Mouse (Mus musculus) forebrain, embryonic 13.5 days (tissue): Measurements from ENCODE around the gene Klhl30. TPM values are rescaled to one million over a fixed set of nuclear protein-coding genes. Genes with fewer than 3 reads are reported as not detected.
A peak's percentile ranks its signal among the peaks of the same experiment; 100 is the strongest.

Experiments
- ATAC-seq: fragments of 200-750 bp; cut with Nextera tagmentation; 2 replicates; pipeline ENCODE4 v1.8.0; 2017
- H3K27ac ChIP-seq: fragments of 300-500 bp; sonication (generic); 2 replicates; pipeline ENCODE4 v1.5.1; 2015; ENCODE audit warnings: inconsistent platforms, mild to moderate bottlenecking, moderate library complexity
- H3K27me3 ChIP-seq: fragments of 300-500 bp; sonication (generic); 2 replicates; pipeline ENCODE4 v1.6.1; 2015; ENCODE audit warnings: mild to moderate bottlenecking, inconsistent platforms
- H3K36me3 ChIP-seq: fragments of 300-500 bp; sonication (generic); 2 replicates; pipeline ENCODE4 v1.6.1; 2015; ENCODE audit warnings: mild to moderate bottlenecking, inconsistent platforms; ENCODE audit not compliant: poor library complexity, severe bottlenecking
- H3K4me1 ChIP-seq: fragments of 300-500 bp; sonication (generic); 2 replicates; pipeline ENCODE4 v1.6.1; 2015; ENCODE audit warnings: inconsistent platforms
- H3K4me2 ChIP-seq: fragments of 300-500 bp; sonication (generic); 2 replicates; pipeline ENCODE4 v1.6.1; 2015; ENCODE audit warnings: inconsistent platforms, mild to moderate bottlenecking, moderate library complexity
- H3K4me3 ChIP-seq: fragments of 300-500 bp; sonication (generic); 2 replicates; pipeline ENCODE4 v1.5.1; 2015; ENCODE audit warnings: mild to moderate bottlenecking, inconsistent platforms
- H3K9ac ChIP-seq: fragments of 300-500 bp; sonication (generic); 2 replicates; pipeline ENCODE4 v1.6.1; 2015; ENCODE audit warnings: mild to moderate bottlenecking, inconsistent platforms
- H3K9me3 ChIP-seq: fragments of 300-500 bp; sonication (generic); replicated peaks from 2 replicates; pipeline ENCODE4 v1.6.1; 2016; ENCODE audit warnings: inconsistent platforms
- WGBS: fragments of 180-500 bp; shearing (Covaris S2); methylation state at CpG from one replicate; pipeline ENCODE4 v1.1.7; 2015; 5-methylcytosine and 5-hydroxymethylcytosine counted together
- polyA plus RNA-seq: library from polyadenylated mRNA; unstranded; fragments of >200 nt; fragmentation: Nextera tagmentation; extraction: Ambion mirVana; gene quantifications from 2 replicates; pipeline ENCODE4 v1.2.1, GENCODE M21; 2015

The Klhl30 gene
- polyA plus RNA-seq, 1 experiment from 2014 or later: not detected

GRCm38 (mm10) chr1:91333582-91333981 is 17.2 kb upstream of the Klhl30 start:
- no peak overlapping the region for H3K4me3 ChIP-seq
- no peaks in the 10 kb centered on the region for H3K36me3 ChIP-seq
- H3K9me3 ChIP-seq: no peaks in the 10 kb centered on the region
- ATAC-seq: no peak
- H3K4me2 ChIP-seq: no peak overlapping the region
- no peaks in the 10 kb centered on the region for H3K4me1 ChIP-seq
- no peaks in the 10 kb centered on the region for H3K27me3 ChIP-seq
- no peak overlapping the region for H3K9ac ChIP-seq
- H3K27ac ChIP-seq: no peak overlapping the region

GRCm38 (mm10) chr1:91337355-91337754 is 13.5 kb upstream of the Klhl30 start:
- Histone ChIP-seq H3K27ac (no peak overlapping the region), H3K4me2 (no peak overlapping the region)
- 88% methylated on average over 7 of the region's 7 CpGs for WGBS

DNA sequence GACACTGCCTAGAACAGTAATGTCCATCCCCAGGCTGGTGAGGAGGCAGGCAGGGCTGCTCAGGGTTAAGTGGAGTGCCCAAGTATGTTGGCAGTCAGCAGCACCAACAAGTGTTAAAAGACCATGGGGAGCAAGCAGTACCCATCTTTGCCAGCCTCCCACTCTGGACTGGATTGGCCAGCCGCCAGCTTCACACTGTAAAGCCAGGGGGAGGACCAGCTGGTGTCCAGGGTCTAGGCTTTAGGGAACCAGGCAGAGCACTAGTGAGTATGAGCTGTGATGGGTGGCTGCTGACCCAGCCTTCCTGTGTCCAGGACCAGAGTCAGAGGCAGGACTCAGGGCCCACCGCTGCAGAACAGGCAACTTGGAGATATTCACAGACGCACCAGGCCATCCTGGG is 6.8 kb upstream of the Klhl30 start:
- no peak overlapping the region for H3K4me2 ChIP-seq
- H3K36me3 ChIP-seq: no peaks in the 10 kb centered on the region
- no peaks in the 10 kb centered on the region for H3K9me3 ChIP-seq
- H3K27me3 ChIP-seq: peaks cover 49% of the 10 kb centered on the region
- no peak overlapping the region for H3K27ac ChIP-seq
- peaks cover 12% of the 10 kb centered on the region for H3K4me1 ChIP-seq
- H3K9ac ChIP-seq: no peak overlapping the region
- 76% methylated on average over 3 of the region's 3 CpGs for WGBS
- ATAC-seq: no peak
- no peak overlapping the region for H3K4me3 ChIP-seq

More at GRCm38 (mm10) chr1:91337355-91337754, 13.5 kb upstream of the Klhl30 start:
- no peaks in the 10 kb centered on the region for H3K4me1 ChIP-seq
- no peak overlapping the region for H3K4me3 ChIP-seq
- H3K36me3 ChIP-seq: no peaks in the 10 kb centered on the region
- H3K9me3 ChIP-seq: no peaks in the 10 kb centered on the region
- H3K9ac ChIP-seq: no peak overlapping the region
- 0 out of 2 replicates have a peak, but pooled peaks cover 4% of the 10 kb centered on the region for H3K27me3 ChIP-seq
- no peak for ATAC-seq

GRCm38 (mm10) chr1:91344921-91345685 is 5.7 kb upstream of the Klhl30 start:
- H3K4me2 ChIP-seq: peak overlapping the region; percentile 53
- H3K27me3 ChIP-seq: peaks cover 49% of the 10 kb centered on the region
- 3% methylated on average over 68 of the region's 68 CpGs for WGBS
- peaks cover 12% of the 10 kb centered on the region for H3K4me1 ChIP-seq
- no peaks in the 10 kb centered on the region for H3K36me3 ChIP-seq
- peak overlapping the region; percentile 30 for H3K4me3 ChIP-seq
- H3K9ac ChIP-seq: no peak overlapping the region
- ATAC-seq: no peak
- no peaks in the 10 kb centered on the region for H3K9me3 ChIP-seq
- H3K27ac ChIP-seq: no peak overlapping the region

GRCm38 (mm10) chr1:91346892-91347291 is 3.9 kb upstream of the Klhl30 start:
- Histone ChIP-seq H3K4me3 (no peak overlapping the region), H3K27me3 (peaks cover 49% of the 10 kb centered on the region), H3K9me3 (no peaks in the 10 kb centered on the region), H3K36me3 (no peaks in the 10 kb centered on the region), H3K9ac (no peak overlapping the region), H3K27ac (no peak overlapping the region), H3K4me2 (no peak overlapping the region), H3K4me1 (peaks cover 12% of the 10 kb centered on the region)
- ATAC-seq: peak; percentile 87
- 32% methylated on average over 3 of the region's 3 CpGs for WGBS

- Histone ChIP-seq H3K27ac (no peak overlapping the region), H3K4me3 (no peak overlapping the region), H3K9ac (no peak overlapping the region), H3K36me3 (no peaks in the 10 kb centered on the region), H3K9me3 (no peaks in the 10 kb centered on the region), H3K4me1 (no peaks in the 10 kb centered on the region), H3K4me2 (no peak overlapping the region), H3K27me3 (peaks cover 7% of the 10 kb centered on the region)
- ATAC-seq: no peak
- 83% methylated on average over 3 of the region's 3 CpGs for WGBS
Measured at GRCm38 (mm10) chr1:91351249-91351648, 433 bp downstream of the Klhl30 start.

- H3K9ac ChIP-seq: no peak overlapping the region
- 81% methylated on average over 2 of the region's 2 CpGs for WGBS
- H3K36me3 ChIP-seq: no peaks in the 10 kb centered on the region
- H3K27ac ChIP-seq: no peak overlapping the region
- H3K4me3 ChIP-seq: no peak overlapping the region
- H3K4me1 ChIP-seq: no peaks in the 10 kb centered on the region
- no peaks in the 10 kb centered on the region for H3K9me3 ChIP-seq
- no peak for ATAC-seq
- no peak overlapping the region for H3K4me2 ChIP-seq
- no peaks in the 10 kb centered on the region for H3K27me3 ChIP-seq
Measured at GRCm38 (mm10) chr1:91352277-91352676, 1.5 kb downstream of the Klhl30 start.

DNA sequence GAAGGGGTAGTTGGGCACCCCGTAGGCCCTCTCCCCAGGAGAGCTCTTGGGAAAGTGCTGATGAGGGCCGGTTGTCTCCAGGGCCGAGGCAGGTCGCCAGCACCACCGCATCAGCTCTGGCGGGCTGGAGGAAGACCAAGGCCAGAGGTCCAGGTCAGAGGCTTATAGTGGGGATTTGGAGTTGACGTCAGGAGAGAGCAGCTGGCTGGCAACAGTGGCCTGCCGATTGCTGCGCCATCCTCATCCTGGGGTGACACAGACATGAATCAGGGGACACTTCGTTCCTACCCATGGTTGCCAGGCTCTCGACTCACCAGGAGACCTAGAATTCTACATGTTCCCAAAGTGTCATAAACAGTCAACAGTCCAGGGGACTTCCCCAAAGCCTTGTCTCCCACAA is 5.3 kb downstream of the Klhl30 start:
- WGBS: 91% methylated on average over 11 of the region's 11 CpGs
- no peak overlapping the region for H3K4me2 ChIP-seq
- H3K9me3 ChIP-seq: no peaks in the 10 kb centered on the region
- no peak overlapping the region for H3K9ac ChIP-seq
- ATAC-seq: no peak
- no peaks in the 10 kb centered on the region for H3K4me1 ChIP-seq
- H3K36me3 ChIP-seq: no peaks in the 10 kb centered on the region
- no peak overlapping the region for H3K4me3 ChIP-seq
- no peak overlapping the region for H3K27ac ChIP-seq
- H3K27me3 ChIP-seq: no peaks in the 10 kb centered on the region

DNA sequence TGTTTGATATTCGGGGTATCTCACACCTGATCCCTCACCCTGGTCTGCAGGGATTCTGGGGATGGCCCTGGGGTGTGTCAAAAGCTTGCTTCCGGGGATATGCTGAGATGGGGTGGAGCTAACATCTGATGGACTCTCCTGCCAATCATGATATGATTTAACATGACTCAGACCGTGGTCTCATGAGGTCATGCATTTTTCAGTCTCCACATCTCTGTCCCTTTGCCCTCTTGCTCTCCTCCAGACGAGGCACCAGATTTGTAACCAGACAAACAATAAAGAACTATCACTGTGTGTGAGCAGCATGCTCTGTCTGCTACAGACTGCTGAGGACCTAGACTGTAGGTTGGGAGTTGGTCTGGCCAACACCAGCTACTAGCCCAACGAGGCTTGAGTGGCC is 11.3 kb downstream of the Klhl30 start:
- H3K4me3 ChIP-seq: no peak overlapping the region
- 83% methylated on average over 5 of the region's 5 CpGs for WGBS
- peaks cover 15% of the 10 kb centered on the region for H3K27me3 ChIP-seq
- H3K4me2 ChIP-seq: no peak overlapping the region
- H3K9ac ChIP-seq: no peak overlapping the region
- H3K27ac ChIP-seq: no peak overlapping the region
- H3K4me1 ChIP-seq: peaks cover 10% of the 10 kb centered on the region
- no peaks in the 10 kb centered on the region for H3K36me3 ChIP-seq
- H3K9me3 ChIP-seq: peaks cover 5% of the 10 kb centered on the region; the same call in 1 of the 2 replicates
- no peak for ATAC-seq

- Histone ChIP-seq H3K4me3 (no peak overlapping the region), H3K9ac (no peak overlapping the region), H3K4me1 (peaks cover 10% of the 10 kb centered on the region), H3K4me2 (no peak overlapping the region), H3K27ac (no peak overlapping the region), H3K9me3 (peaks cover 5% of the 10 kb centered on the region; the same call in 1 of the 2 replicates), H3K36me3 (peaks cover 6% of the 10 kb centered on the region), H3K27me3 (peaks cover 20% of the 10 kb centered on the region)
- ATAC-seq: no peak
- 91% methylated on average over 16 of the region's 16 CpGs for WGBS
Measured at GRCm38 (mm10) chr1:91364822-91365644, 14.2 kb downstream of the Klhl30 start.

GRCm38 (mm10) chr1:91365816-91366214 is 15.0 kb downstream of the Klhl30 start:
- ATAC-seq: 0 out of 2 replicates have a peak, but pooled peaks have one; percentile 4
- H3K4me3 ChIP-seq: peak overlapping the region; percentile 42
- H3K36me3 ChIP-seq: peaks cover 13% of the 10 kb centered on the region
- peaks cover 20% of the 10 kb centered on the region for H3K27me3 ChIP-seq
- H3K27ac ChIP-seq: no peak overlapping the region
- peak overlapping the region; percentile 79 for H3K4me2 ChIP-seq
- peaks cover 10% of the 10 kb centered on the region for H3K4me1 ChIP-seq
- H3K9ac ChIP-seq: peak overlapping the region; percentile 61; the same call in 1 of the 2 replicates
- 36% methylated on average over 8 of the region's 8 CpGs for WGBS
- peaks cover 5% of the 10 kb centered on the region; the same call in 1 of the 2 replicates for H3K9me3 ChIP-seq
